Mouse (Mus musculus) limb, embryonic 12.5 days (tissue): ENCODE measurements at regions not wholly inside any gene's neighbourhood (a gene's known extent, or its start where the extent isn't known, plus 50 kb on each side); places are given as distances from the start of the nearest gene placed in this dataset.
"Not testable (repeated sequence)": the region's sequence is repeated elsewhere in the genome, so short reads cannot be mapped to it uniquely, and the experiment has no call there.

ENCODE experiments used
- ATAC-seq: fragments of 200-750 bp; cut with Nextera tagmentation; 2 replicates; pipeline ENCODE4 v1.8.0; 2017; ENCODE audit warnings: low read depth, moderate TSS enrichment; ENCODE audit not compliant: insufficient number of reproducible peaks, insufficient read depth, low FRiP score, low TSS enrichment
- H3K27ac ChIP-seq: fragments of 300-500 bp; sonication (generic); 2 replicates; pipeline ENCODE4 v1.5.1; 2016; ENCODE audit warnings: mild to moderate bottlenecking, moderate library complexity
- H3K27me3 ChIP-seq: fragments of 300-500 bp; sonication (generic); 2 replicates; pipeline ENCODE4 v1.6.1; 2016; ENCODE audit warnings: mild to moderate bottlenecking, moderate library complexity
- H3K36me3 ChIP-seq: fragments of 300-500 bp; sonication (generic); 2 replicates; pipeline ENCODE4 v1.6.1; 2016; ENCODE audit warnings: mild to moderate bottlenecking, moderate library complexity
- H3K4me1 ChIP-seq: fragments of 300-500 bp; sonication (generic); replicated peaks from 2 replicates; pipeline ENCODE4 v1.6.1; 2016
- H3K4me2 ChIP-seq: fragments of 300-500 bp; sonication (generic); 2 replicates; pipeline ENCODE4 v1.6.1; 2016; ENCODE audit warnings: mild to moderate bottlenecking, moderate library complexity
- H3K4me3 ChIP-seq: fragments of 300-500 bp; sonication (generic); replicated peaks from 2 replicates; pipeline ENCODE4 v1.5.1; 2016; ENCODE audit warnings: mild to moderate bottlenecking
- H3K9ac ChIP-seq: fragments of 300-500 bp; sonication (generic); replicated peaks from 2 replicates; pipeline ENCODE4 v1.6.1; 2016; ENCODE audit warnings: mild to moderate bottlenecking, moderate library complexity
- H3K9me3 ChIP-seq: fragments of 300-500 bp; sonication (generic); 2 replicates; pipeline ENCODE4 v1.6.1; 2016; ENCODE audit warnings: mild to moderate bottlenecking, moderate library complexity
- WGBS: fragments of 180-500 bp; shearing (Covaris S2); methylation state at CpG from one replicate; pipeline ENCODE4 v1.1.7; 2016; 5-methylcytosine and 5-hydroxymethylcytosine counted together

GRCm38 (mm10) chr7:15279397-15279796, 109.1 kb upstream of the Obox2 start:
- not testable (repeated sequence) for H3K4me3 ChIP-seq, ATAC-seq, H3K36me3 ChIP-seq, H3K4me1 ChIP-seq, H3K9ac ChIP-seq, H3K4me2 ChIP-seq, H3K27me3 ChIP-seq, H3K27ac ChIP-seq
- 96% methylated on average over 5 of the region's 5 CpGs for WGBS
- H3K9me3 ChIP-seq, result peaks cover 52% of the 10 kb centered on the region

DNA sequence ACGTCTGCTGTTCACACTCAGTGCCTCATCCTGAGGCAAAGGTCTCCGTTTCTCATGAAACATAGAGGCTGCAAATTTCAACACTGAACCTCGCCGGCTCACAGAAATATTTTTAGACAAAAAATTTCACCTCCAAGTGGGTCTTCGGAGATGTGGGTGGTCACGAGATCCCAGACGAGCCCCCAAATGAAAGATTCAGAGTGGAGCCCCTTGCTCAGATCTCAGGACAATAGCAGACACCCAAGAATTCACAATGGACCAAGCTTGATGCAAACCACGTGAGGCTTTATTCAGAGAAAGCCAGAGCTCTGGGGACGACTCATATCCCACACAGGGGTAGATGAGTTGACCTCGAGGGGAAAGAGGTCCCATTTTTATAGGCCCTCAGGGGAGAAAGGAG, 108.4 kb upstream of the Obox2 start:
- 79% methylated on average over 10 of the region's 10 CpGs for WGBS
- H3K9me3 ChIP-seq, result peaks cover 51% of the 10 kb centered on the region
- H3K4me1 ChIP-seq, result not testable (repeated sequence)

DNA sequence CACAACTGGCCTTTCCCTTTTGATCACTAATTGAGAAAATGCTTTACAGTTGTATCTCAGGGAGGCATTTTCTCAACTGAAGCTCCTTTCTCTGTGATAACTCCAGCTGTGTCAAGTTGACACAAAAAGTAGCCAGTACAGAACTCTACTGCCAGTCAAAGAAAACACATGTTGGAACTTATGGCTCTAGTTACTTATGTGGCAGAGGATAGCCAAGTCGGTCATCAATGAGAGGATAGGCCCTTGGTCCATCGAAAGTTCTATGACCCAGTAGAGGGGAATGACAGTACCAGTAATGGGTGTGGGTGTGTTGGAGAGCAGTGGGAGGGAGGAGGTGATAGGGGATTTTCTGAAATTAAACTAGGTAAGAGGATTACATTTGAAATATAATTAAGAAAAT, 100.7 kb upstream of the Obox2 start:
- ATAC-seq, H3K36me3 ChIP-seq, H3K4me2 ChIP-seq, H3K4me3 ChIP-seq, H3K27me3 ChIP-seq, H3K9ac ChIP-seq, H3K4me1 ChIP-seq, H3K27ac ChIP-seq: not testable (repeated sequence)
- H3K9me3 ChIP-seq, result peaks cover 38% of the 10 kb centered on the region
- WGBS, result 96% methylated on average over 2 of the region's 2 CpGs

More for the DNA sequence above, 108.4 kb upstream of the Obox2 start:
- ATAC-seq, H3K27me3 ChIP-seq, H3K36me3 ChIP-seq, H3K27ac ChIP-seq, H3K4me3 ChIP-seq, H3K4me2 ChIP-seq, H3K9ac ChIP-seq: not testable (repeated sequence)

DNA sequence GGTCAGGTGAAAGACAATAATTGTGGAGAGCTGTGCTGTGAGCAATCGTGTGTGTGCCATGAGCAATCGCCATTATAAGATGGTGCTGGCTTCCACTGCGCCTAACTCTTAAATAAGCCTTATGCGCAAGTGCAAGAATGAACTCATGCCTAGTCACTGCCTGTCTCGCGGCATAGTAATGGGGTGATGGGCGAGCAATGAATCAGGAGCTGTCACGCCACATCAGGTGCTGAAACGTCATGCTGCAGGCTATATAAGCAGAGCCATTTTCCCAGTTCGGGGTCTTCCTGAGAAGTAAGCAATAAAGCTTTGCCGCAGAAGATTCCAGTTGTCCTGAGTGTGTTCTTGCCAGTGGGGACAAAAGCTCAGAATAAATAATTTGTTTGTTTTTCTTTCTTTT, 59.0 kb upstream of the Obox2 start:
- H3K9me3 ChIP-seq, result peaks cover 19% of the 10 kb centered on the region
- not testable (repeated sequence) for H3K4me1 ChIP-seq, H3K4me3 ChIP-seq, H3K36me3 ChIP-seq, H3K9ac ChIP-seq, H3K27me3 ChIP-seq, ATAC-seq, H3K4me2 ChIP-seq, H3K27ac ChIP-seq
- WGBS, result 81% methylated on average over 11 of the region's 11 CpGs
